Mouse (Mus musculus) lung, postnatal 25 days (tissue): ENCODE results near the gene Orc3.
"Not testable (repeated sequence)": the region's sequence is repeated elsewhere in the genome, so short reads cannot be mapped to it uniquely, and the experiment has no call there.

ENCODE experiments used
- DNase-seq: peaks from one replicate; pipeline ENCODE4 v3.0.0; 2022; ENCODE audit warnings: low spot score

Orc3 gene

DNA sequence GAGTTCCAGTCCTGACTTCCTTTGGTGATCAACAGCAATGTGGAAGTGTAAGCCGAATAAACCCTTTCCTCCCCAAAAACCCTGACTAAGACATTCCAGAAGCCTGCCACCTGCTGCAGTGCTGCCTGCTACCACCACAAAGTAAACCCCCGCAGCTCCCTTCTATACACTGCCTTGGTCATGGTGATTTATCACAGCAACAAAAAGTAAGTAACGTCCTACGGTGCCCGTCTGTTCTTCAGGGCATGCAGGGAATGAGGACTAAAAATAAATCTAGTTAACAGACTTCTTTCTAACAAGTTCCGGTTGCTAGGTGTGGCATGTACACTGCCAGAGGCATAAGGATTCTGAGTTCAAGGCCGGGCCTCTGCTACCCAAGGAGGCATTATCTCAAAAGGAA, 32.8 kb downstream of the Orc3 start:
- no peak for DNase-seq

DNA sequence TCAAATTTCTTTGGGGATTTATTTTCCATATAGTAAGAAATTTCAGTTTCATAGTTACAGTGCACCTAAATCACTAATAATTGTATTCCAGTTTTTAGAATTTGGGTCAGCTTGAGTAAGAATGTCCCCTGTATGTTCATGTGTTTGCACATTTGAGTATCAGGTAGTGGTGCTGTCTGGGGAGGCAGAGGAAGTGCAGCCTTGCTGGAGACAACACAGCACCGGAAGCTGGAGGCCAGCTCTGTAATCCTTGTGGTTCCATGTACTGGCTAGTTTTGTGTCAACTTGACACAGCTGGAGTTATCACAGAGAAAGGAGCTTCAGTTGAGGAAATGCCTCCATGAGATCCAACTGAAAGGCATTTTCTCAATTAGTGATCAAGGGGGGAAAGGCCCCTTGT, 33.3 kb downstream of the Orc3 start:
- DNase-seq, result not testable (repeated sequence)

GRCm38 (mm10) chr4:34579215-34579614, 35.5 kb downstream of the Orc3 start:
- no peak for DNase-seq

GRCm38 (mm10) chr4:34577028-34577427, 37.7 kb downstream of the Orc3 start:
- DNase-seq, result no peak

- no peak for DNase-seq
These were observed 41.9 kb downstream of the Orc3 start for GRCm38 (mm10) chr4:34572876-34573275.

GRCm38 (mm10) chr4:34566226-34566625, 48.5 kb downstream of the Orc3 start:
- DNase-seq, result no peak

GRCm38 (mm10) chr4:34560971-34561370, 53.8 kb downstream of the Orc3 start:
- DNase-seq, result peak; percentile 41

DNA sequence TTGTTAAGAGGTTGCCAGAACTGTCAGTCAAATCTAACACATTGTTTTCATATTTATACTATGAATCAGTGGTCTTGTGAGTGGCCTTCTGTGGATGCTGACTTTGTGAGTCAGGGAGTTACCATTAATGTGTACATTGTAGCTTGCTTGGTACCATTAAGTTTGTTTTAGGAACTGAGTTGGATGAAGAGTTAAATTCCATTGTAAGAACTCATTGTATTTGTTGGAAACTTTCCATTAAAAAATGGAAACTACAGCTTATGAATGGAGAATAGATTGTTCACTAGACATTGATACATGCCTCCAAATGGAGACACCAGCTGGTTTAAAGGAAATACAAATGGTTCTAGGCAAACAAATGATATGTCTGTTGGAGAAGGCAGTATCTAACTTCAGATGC, 58.6 kb downstream of the Orc3 start:
- no peak for DNase-seq

DNA sequence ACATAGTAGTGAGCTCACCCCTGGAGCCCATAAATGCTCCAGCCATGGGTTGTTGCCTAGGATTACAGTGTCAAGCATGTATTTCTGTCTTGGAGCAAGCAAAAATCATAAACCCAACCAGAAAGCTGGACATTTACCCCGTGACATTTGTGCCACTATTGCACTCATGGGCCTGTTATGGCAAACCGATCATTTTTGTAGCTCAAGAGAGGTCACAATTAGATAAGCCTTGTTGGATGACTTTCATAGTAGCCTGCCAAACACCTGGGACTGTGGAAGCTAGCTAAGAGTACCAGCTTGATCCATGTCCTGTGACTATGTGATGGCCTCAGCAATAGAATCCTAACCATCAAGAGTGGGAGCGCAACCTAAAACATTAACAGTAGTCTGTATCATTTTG, 59.1 kb downstream of the Orc3 start:
- no peak for DNase-seq

DNA sequence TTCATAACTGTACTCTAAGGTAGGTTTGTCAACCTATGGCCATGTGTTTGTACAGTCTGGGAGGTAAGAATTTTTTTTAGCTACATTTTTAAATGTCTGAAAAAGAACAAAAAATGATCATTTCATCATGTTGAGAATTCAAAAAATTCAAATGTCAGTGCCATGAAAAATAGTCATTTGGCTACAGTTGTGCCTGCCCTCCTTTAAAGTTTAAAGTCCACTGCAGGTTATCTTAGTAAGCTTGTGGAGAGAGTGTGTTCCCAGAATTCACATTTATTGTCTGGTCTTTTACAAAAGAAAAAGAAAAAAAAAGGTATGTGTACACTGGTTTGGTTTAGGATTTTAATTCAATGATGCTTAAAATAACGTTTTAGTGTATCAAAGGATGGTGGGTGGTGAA, 60.1 kb downstream of the Orc3 start:
- DNase-seq, result no peak

GRCm38 (mm10) chr4:34551966-34552365, 62.8 kb downstream of the Orc3 start:
- no peak for DNase-seq

DNA sequence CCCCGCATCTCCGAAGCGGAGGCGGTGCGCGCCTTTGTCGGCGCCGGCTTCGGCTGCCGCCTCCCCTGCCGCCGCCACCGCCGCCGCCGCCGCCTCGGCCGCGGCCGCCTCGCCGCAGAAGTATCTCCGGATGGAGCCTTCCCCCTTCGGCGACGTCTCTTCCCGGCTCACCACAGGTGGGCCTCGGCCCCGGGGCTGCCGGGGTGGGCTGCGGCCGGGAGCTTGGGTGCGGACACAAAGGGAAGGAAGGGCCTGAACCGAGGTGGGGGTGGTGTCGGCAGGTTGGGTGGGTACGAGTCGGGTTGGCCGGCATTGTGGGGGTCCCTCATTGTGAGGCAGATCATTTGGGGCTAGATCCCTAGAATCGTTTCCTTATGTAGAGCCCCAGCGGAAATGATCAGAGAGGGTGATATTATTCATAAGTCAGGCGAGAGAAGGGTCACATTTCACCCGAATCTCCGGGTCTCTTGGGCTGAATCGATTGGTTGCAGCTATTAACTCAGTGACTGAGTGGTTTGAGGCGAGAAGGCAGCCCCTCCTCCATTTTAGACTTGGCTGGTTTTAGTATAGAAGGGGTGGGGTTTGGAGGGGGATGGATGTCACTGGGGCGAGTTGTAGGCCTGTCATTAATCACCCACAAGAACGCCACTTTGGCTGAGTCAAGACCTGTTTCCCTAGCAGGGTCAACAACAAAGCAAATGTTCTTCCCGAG, 63.5 kb downstream of the Orc3 start:
- peak; percentile 69 for DNase-seq

DNA sequence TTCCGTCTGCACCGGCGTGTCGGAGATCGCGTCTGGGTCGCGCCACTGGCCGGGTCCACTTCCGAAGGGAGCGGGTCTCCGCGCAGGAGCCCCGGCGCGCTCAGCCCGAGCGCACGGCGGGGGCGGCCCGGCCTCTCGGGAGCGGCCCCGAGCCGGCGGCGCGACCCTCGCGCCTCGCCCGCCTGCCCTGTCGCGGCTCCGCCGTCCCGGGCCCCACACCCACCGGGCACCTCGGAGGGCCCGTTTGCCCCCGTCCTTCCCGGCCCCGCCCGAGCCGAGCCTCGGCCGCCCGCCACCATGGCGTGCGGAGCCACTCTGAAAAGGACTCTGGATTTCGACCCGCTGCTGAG, 64.0 kb downstream of the Orc3 start, which contains the start of gene Akirin2:
TSS of gene Akirin2 (plus strand) at position 190 of the 350 bp plus-strand sequence.
- no peak for DNase-seq

GRCm38 (mm10) chr4:34549981-34550747, 64.6 kb downstream of the Orc3 start:
- DNase-seq, result peak; percentile 98

DNA sequence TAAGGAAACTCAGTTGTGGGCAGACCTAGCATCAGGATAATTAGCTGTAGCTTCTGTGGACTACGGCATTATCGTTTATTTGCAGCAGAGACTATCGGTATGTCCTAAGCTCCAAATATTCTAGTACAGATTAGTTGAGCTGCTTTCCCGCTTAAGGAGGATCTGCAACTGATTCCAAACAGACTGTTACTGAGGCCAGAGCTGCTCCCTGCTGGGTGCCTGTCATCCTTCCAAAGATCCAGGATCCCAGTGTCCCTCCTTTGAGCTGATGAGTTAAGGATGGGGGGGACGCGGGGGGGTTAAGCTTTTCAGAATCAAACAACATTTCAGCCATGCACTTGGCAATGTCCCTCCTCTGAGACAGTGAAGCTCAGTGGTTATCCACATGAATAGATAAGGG, 84.8 kb downstream of the Orc3 start:
- no peak for DNase-seq

- DNase-seq, result no peak
These were observed 85.4 kb downstream of the Orc3 start for GRCm38 (mm10) chr4:34529379-34529778.

DNA sequence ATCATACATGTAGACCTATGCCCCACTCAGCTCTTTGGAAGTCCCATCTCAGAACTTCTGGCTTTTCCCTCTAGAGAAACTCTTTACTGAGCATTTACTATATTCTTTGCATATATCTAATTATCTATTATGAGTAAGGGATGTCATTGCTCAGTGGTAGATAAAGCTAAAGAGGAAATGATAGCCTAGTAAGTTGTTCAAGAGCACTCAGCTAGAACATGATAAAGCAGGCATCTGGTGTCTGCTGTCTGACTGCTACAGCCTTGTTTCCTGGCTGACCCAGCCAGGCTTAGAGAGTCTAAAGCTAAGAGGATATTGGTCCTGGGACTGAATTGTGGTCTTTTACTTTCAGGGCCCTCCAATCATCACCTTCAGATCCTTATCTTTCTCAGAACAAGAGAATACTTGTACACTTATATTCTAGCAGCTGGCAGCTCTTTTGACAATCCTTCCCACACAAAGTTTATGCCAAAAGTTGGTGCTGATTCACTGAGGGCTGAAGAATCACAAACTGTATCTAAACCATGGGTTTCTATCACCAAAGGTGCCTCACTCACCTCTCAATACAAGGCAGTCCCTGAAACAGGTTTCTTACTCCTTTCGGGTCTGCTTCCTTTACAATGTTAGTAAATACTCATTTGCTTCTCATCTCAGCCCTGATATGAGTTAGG, 86.2 kb downstream of the Orc3 start:
- no peak for DNase-seq

DNA sequence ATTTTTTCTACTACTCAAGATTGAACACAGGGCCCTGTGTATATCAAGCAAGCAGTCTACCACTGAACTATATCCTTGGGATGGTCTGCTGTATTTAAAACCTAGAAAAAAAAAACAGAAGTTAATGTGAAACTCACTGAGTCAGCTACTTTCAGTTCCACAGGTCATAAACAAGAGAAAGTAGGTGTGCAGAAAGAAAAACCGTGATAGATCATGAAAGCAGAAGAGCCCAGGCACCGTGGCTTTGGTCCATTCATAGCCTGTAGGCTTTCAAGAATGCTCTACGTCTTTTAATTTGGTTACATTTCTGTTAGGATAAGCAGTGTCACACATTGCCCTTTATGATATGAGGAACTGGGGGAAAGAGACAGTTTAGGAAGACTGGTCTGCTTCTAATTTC, 88.0 kb downstream of the Orc3 start:
- DNase-seq, result no peak

GRCm38 (mm10) chr4:34523586-34523985, 91.2 kb downstream of the Orc3 start:
- DNase-seq, result no peak

- peak; percentile 22 for DNase-seq
These were observed 91.9 kb downstream of the Orc3 start for GRCm38 (mm10) chr4:34522846-34523245.
